Mouse (Mus musculus): Measurements from ENCODE around the gene 6030445D17Rik.
A peak's percentile ranks its signal among the peaks of the same experiment; 100 is the strongest.

DNA sequence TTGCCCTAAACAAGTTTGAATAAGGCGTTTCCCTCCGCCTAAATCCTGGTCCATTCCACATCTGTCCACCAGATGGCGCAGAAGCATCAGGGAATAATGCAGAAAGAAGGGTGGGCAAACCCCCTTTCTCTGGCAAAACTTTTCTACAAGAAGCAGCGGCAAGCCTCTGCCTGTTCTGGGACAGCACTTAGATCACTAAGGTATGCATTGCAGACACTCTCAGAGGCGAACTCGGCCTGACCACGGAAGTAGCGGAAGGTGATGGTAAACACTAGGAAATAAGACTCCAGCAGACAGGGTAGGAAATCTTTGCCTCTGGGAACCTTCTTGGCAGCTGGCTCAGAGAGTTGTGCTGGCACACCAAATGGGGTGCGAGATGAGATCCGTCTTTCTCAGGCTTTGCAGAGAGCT lies 7.2 kb upstream of the 6030445D17Rik start:
- TF ChIP-seq POLR2A (IDR thresholded peaks at IDR 0.05; ENCODE audit: low read depth, low read length) (no peak), CTCF (IDR thresholded peaks at IDR 0.05; ENCODE audit: extremely low read depth, insufficient read length, insufficient replicate concordance, low read depth, low read length) (peak; percentile 97; the same call in 1 of the 2 replicates)

All from small intestine, adult 2 months (tissue).